Mouse (Mus musculus): ENCODE data around the gene Cd72.

GRCm38 (mm10) chr4:43499407-43500333 is 45.2 kb upstream of the Cd72 start, which contains the start of gene Arhgef39:
- TF ChIP-seq CTCF (IDR thresholded peaks at IDR 0.05; ENCODE audit: control insufficient read depth, insufficient read depth, insufficient replicate concordance, low read depth, low read length) (no peak), POLR2A (IDR thresholded peaks at IDR 0.05; ENCODE audit: control insufficient read depth, low read depth, low read length) (peak; percentile 78)

Data from testis, adult 2 months (tissue).